Mouse (Mus musculus): ENCODE measurements around the gene Tbx1. TPM values are rescaled to one million over a fixed set of nuclear protein-coding genes. Genes with fewer than 3 reads are reported as not detected.
A peak's percentile ranks its signal among the peaks of the same experiment; 100 is the strongest.

Tbx1 gene
- polyA plus RNA-seq, 1 experiment from 2014 or later = 0.28 TPM

DNA sequence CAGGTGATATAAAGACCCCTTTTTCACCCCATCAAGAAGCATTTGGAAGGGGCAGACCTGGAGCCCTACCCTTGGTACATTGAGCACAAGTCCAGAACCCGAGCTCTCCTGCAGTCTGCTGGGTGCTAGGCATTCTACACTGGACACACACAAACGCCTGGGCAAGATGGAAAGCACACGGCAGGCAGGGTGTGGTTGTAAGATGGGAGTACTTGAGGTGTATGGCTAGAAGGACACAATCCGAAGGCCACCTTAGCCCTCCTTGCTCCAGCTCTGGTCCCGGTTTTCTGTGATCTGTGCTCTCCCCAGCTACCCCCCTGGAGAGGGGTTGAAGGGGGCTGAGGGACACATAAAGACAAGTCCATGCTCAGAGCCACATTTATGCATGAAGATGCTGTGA is 39.8 kb upstream of the Tbx1 start:
- WGBS = 50% methylated on average over 5 of the region's 5 CpGs
- peak overlapping the region; percentile 69 for H3K27ac ChIP-seq (ENCODE audit: low read length)
- H3K27me3 ChIP-seq (replicated peaks; ENCODE audit: control insufficient read depth, insufficient read depth, low read length) = peaks cover 6% of the 10 kb centered on the region
- ATAC-seq = peak; percentile 3; the same call in 1 of the 2 replicates
- H3K9ac ChIP-seq (replicated peaks; ENCODE audit: low read depth, low read length) = peak overlapping the region; percentile 99
- peak overlapping the region; percentile 89 for H3K4me3 ChIP-seq (replicated peaks; ENCODE audit: low read length)
- no peaks in the 10 kb centered on the region for H3K36me3 ChIP-seq (ENCODE audit: control insufficient read depth, insufficient read depth)
- H3K9me3 ChIP-seq (ENCODE audit: control insufficient read depth, low read length) = no peaks in the 10 kb centered on the region
- peak overlapping the region; percentile 71 for H3K4me2 ChIP-seq (ENCODE audit: low read length)
- H3K4me1 ChIP-seq (replicated peaks; ENCODE audit: control insufficient read depth, insufficient read depth, low read length) = peaks cover 40% of the 10 kb centered on the region

DNA sequence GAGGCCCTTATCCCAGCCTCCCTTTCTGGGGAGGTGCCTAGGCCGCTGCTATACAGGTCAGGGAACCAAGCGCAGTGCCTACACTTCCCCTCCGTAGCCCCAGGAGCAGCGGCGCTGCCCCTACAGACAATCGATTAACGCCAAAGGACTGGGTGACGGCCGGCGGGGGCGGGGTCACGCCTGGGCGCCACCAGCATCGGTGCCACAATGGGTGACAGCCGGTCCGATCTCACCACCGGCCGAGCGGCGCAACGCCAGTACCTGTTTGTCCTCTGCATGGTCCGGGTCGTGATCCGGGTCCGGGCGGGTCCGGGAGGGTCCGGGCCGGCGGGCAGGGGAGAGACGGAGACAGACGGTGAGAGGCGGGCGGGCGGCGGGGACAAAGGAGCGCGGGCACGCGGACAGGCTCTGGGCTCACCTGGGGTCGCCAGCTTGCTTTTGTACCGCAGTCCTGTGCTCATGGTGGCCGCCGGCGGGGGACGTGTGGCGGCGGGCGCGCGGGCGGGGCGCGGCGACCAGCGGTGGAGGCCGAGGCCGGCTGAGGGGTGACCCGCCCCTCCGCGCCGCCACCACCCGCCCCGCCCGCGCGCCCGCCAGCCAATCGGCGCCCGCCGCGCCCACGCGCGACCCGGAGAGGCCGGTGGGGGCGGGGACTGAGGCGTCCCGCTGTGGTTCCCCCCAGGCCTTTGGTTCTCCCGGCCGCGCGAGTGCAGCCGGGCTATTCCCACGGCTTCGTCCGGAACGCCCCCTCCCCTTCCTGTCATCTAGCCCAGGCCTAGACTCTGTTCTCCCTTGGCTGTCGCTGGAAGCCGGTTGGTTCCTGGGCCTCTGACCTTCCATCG is 39.1 kb upstream of the Tbx1 start, which contains the start of gene Sept5:
TSS of gene Sept5 (minus strand) at position 565 of the 842 bp plus-strand sequence.
- Histone ChIP-seq H3K4me3 (replicated peaks; ENCODE audit: low read length) (peak within 1 kb of the TSS; percentile 89), H3K9me3 (ENCODE audit: control insufficient read depth, low read length) (no peaks in the 10 kb centered on the region), H3K4me1 (replicated peaks; ENCODE audit: control insufficient read depth, insufficient read depth, low read length) (peaks cover 41% of the 10 kb centered on the region), H3K36me3 (ENCODE audit: control insufficient read depth, insufficient read depth) (no peaks in the 10 kb centered on the region; the same call in 1 of the 2 replicates), H3K27me3 (replicated peaks; ENCODE audit: control insufficient read depth, insufficient read depth, low read length) (peaks cover 13% of the 10 kb centered on the region), H3K9ac (replicated peaks; ENCODE audit: low read depth, low read length) (peak within 1 kb of the TSS; percentile 99), H3K27ac (ENCODE audit: low read length) (peak within 1 kb of the TSS; percentile 69), H3K4me2 (ENCODE audit: low read length) (peak within 1 kb of the TSS; percentile 71)
- WGBS = under 1% methylated on average over 75 of the region's 93 CpGs
- peak; percentile 37 for ATAC-seq

DNA sequence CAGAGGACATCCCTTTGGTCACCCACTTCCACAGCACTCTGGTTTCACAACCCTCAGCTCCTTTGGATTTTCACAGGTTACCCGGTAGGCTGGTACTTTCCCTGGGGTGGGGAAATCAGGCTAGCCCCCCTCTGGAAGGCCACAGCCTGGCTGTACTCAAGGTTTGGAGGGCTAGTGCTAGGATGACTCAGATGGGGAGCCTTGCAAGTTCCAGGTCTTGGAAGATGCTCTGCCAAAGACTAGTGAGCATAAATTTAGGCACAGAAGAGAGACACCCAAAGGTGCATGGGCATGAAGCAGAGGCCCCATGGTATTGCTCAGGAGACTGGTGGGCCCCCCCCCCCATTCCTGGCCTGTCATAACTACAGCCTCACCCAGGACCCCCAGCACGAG is 38.5 kb upstream of the Tbx1 start:
- H3K4me1 ChIP-seq (replicated peaks; ENCODE audit: control insufficient read depth, insufficient read depth, low read length) = peaks cover 41% of the 10 kb centered on the region
- H3K36me3 ChIP-seq (ENCODE audit: control insufficient read depth, insufficient read depth) = peaks cover under 1% of the 10 kb centered on the region
- peak overlapping the region; percentile 89 for H3K4me3 ChIP-seq (replicated peaks; ENCODE audit: low read length)
- peak overlapping the region; percentile 71 for H3K4me2 ChIP-seq (ENCODE audit: low read length)
- no peaks in the 10 kb centered on the region for H3K9me3 ChIP-seq (ENCODE audit: control insufficient read depth, low read length)
- peak overlapping the region; percentile 69 for H3K27ac ChIP-seq (ENCODE audit: low read length)
- no peak; the same call in 1 of the 2 replicates for ATAC-seq
- peaks cover 20% of the 10 kb centered on the region for H3K27me3 ChIP-seq (replicated peaks; ENCODE audit: control insufficient read depth, insufficient read depth, low read length)
- 32% methylated on average over 2 of the region's 2 CpGs for WGBS
- peak overlapping the region; percentile 99 for H3K9ac ChIP-seq (replicated peaks; ENCODE audit: low read depth, low read length)

DNA sequence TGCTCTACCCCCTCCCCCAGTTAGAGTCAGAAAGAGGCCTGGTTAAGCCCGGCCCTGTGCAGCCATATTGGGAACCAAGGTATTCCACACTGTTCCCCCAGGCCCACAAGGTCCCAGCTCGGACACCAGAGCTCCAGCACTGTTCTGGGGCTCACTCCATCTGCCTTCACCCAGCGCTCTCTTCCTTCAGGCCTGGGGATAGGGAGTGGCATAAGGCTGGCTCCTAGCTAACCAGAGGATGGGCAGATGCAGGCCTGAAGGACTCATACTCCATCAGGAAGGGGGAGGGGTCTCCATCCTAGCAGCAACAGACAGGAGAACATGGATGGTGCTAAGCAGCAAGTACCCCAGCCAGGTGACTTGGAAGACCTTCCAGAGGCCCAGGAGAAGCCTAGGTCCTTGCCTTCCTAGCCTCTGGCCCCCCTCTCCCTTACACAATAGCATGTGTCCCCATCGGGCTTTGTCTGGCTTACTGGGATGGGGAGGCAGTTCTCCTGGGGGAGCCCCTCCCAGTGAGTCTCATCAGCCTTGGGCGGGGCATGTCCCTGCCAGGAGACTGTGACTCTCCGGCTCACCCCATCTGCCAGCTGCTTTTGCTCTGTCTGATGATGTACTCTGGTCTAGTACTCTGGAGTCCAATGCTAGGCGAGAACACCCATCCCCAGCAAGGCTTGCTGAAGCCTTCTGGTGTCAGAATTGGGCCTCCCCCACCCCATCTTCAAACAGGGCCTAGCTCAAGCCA is 37.9 kb upstream of the Tbx1 start:
- 0 out of 2 replicates have a peak, but pooled peaks have one; percentile 5 for ATAC-seq
- peaks cover 25% of the 10 kb centered on the region for H3K27me3 ChIP-seq (replicated peaks; ENCODE audit: control insufficient read depth, insufficient read depth, low read length)

DNA sequence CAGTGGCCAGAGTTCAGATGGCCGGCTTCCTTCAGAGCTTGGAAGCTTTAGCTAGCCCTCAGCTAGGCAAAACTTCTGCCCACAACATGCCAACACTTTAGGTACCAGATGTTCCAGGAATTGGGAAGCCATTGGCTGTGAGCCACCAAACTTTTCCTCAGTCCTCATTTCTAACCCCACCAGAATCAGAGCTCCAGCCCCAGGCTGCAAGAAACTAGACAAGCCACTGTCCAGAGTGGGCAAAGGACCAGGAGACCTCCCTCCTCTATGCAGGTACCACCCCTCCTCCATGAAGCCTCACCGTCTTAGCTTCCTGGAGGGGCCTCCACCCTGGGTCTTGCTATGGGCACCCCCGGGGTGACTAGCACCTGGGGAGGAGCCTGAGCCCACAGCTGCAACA is 36.7 kb upstream of the Tbx1 start:
- peak overlapping the region; percentile 71 for H3K4me2 ChIP-seq (ENCODE audit: low read length)
- H3K36me3 ChIP-seq (ENCODE audit: control insufficient read depth, insufficient read depth) = peaks cover 16% of the 10 kb centered on the region
- H3K27me3 ChIP-seq (replicated peaks; ENCODE audit: control insufficient read depth, insufficient read depth, low read length) = peaks cover 37% of the 10 kb centered on the region
- peaks cover 41% of the 10 kb centered on the region for H3K4me1 ChIP-seq (replicated peaks; ENCODE audit: control insufficient read depth, insufficient read depth, low read length)
- peak overlapping the region; percentile 60 for H3K4me3 ChIP-seq (replicated peaks; ENCODE audit: low read length)
- 42% methylated on average over 3 of the region's 3 CpGs for WGBS
- no peak overlapping the region for H3K9ac ChIP-seq (replicated peaks; ENCODE audit: low read depth, low read length)
- no peak overlapping the region for H3K27ac ChIP-seq (ENCODE audit: low read length)
- no peak for ATAC-seq
- no peaks in the 10 kb centered on the region for H3K9me3 ChIP-seq (ENCODE audit: control insufficient read depth, low read length)

More for the DNA sequence above, 37.9 kb upstream of the Tbx1 start:
- Histone ChIP-seq H3K4me2 (ENCODE audit: low read length) (peak overlapping the region; percentile 71), H3K4me1 (replicated peaks; ENCODE audit: control insufficient read depth, insufficient read depth, low read length) (peaks cover 41% of the 10 kb centered on the region), H3K27ac (ENCODE audit: low read length) (0 out of 2 replicates have a peak overlapping the region, but pooled peaks have one; percentile 2), H3K9ac (replicated peaks; ENCODE audit: low read depth, low read length) (peak overlapping the region; percentile 99), H3K9me3 (ENCODE audit: control insufficient read depth, low read length) (no peaks in the 10 kb centered on the region), H3K36me3 (ENCODE audit: control insufficient read depth, insufficient read depth) (peaks cover 5% of the 10 kb centered on the region), H3K4me3 (replicated peaks; ENCODE audit: low read length) (peak overlapping the region; percentile 89)
- WGBS = 51% methylated on average over 7 of the region's 7 CpGs

DNA sequence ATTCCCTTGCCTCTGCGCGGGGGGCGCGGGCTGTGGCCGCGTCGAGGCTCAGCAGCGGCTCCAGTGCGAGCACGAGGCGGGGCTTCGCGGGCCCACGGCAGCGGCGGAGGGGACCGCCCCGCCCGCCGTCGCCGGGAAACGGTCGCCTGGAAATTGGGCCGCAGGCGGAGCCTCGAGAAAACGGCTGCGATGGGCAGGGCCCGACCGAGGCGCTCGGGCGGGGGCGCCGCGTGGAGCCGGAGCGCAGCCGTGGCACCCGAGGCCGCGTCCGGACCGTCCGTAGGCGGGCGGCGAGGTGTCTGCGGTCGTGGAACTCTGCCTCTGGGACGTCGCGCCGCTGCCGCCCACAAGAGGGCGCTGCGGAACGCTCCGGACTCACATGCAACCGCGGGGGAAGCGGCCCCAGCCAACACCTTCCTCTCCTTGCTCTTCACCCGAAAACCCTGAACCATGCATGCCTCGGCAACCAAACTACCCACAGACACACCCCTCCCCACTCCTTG is 36.0 kb upstream of the Tbx1 start, which contains the start of gene Gm49601:
TSS of gene Gm49601 (minus strand) at position 52 of the 503 bp plus-strand sequence.
- ATAC-seq = peak; percentile 29
- H3K36me3 ChIP-seq (ENCODE audit: control insufficient read depth, insufficient read depth) = peaks cover 20% of the 10 kb centered on the region
- peak within 1 kb of the TSS; percentile 60 for H3K4me3 ChIP-seq (replicated peaks; ENCODE audit: low read length)
- H3K4me2 ChIP-seq (ENCODE audit: low read length) = peak within 1 kb of the TSS; percentile 71
- H3K27ac ChIP-seq (ENCODE audit: low read length) = no peak within 1 kb of the TSS
- peak within 1 kb of the TSS; percentile 64 for H3K9ac ChIP-seq (replicated peaks; ENCODE audit: low read depth, low read length)
- H3K9me3 ChIP-seq (ENCODE audit: control insufficient read depth, low read length) = no peaks in the 10 kb centered on the region
- peaks cover 44% of the 10 kb centered on the region for H3K4me1 ChIP-seq (replicated peaks; ENCODE audit: control insufficient read depth, insufficient read depth, low read length)
- H3K27me3 ChIP-seq (replicated peaks; ENCODE audit: control insufficient read depth, insufficient read depth, low read length) = peaks cover 45% of the 10 kb centered on the region
- WGBS = under 1% methylated on average over 65 of the region's 65 CpGs

DNA sequence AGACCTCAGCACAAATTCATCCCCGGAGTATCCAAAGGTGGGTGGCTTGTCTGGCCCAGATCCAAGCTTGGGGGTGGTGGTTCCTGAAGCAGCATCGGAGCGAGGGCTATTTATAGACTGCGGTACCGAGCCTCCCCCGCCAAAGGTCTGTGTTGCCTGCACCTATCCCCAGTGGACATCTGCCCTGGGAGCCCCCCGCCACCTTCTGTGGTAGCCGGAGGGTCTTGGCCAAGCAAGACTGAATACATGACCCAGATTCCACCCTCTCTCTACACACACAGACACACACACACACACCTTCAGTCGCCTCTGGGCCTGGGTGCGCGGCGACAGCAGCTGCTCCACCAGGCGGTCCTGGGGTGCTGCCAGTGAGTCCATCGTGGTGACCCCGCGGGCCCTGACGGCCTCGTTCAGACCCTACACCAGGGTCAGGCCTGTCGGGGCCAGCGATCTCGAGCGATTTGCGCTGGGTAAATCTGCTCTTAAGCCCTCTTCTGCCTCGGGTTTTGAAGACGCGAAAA is 35.4 kb upstream of the Tbx1 start:
- Histone ChIP-seq H3K4me1 (replicated peaks; ENCODE audit: control insufficient read depth, insufficient read depth, low read length) (peaks cover 50% of the 10 kb centered on the region), H3K4me3 (replicated peaks; ENCODE audit: low read length) (peak overlapping the region; percentile 60), H3K9me3 (ENCODE audit: control insufficient read depth, low read length) (no peaks in the 10 kb centered on the region), H3K27me3 (replicated peaks; ENCODE audit: control insufficient read depth, insufficient read depth, low read length) (peaks cover 51% of the 10 kb centered on the region), H3K4me2 (ENCODE audit: low read length) (peak overlapping the region; percentile 71), H3K36me3 (ENCODE audit: control insufficient read depth, insufficient read depth) (peaks cover 20% of the 10 kb centered on the region), H3K27ac (ENCODE audit: low read length) (no peak overlapping the region), H3K9ac (replicated peaks; ENCODE audit: low read depth, low read length) (peak overlapping the region; percentile 64)
- peak; percentile 1; the same call in 1 of the 2 replicates for ATAC-seq
- WGBS = 15% methylated on average over 26 of the region's 26 CpGs

DNA sequence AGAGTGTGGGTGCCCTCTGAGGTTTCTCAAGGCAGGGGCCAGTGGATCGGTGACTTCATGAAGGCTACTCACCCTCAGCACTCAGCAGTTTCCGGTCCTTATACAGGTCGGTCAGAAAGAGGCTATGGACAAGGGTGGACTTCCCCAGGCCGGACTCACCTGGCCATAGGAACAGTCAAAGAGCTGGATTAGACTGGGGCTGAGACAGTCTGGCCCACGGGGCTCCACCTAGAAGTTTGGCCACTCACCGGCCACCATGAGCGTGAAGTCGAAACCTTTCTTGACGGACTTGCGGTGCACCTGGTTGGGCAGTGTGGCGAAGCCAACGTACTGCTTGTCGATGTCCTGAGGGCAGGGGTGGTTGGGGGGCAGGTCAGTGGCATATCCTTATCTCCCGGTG is 34.6 kb upstream of the Tbx1 start:
- H3K4me1 ChIP-seq (replicated peaks; ENCODE audit: control insufficient read depth, insufficient read depth, low read length) = peaks cover 51% of the 10 kb centered on the region
- WGBS = 54% methylated on average over 14 of the region's 14 CpGs

More for the DNA sequence above, 34.6 kb upstream of the Tbx1 start:
- Histone ChIP-seq H3K9me3 (ENCODE audit: control insufficient read depth, low read length) (no peaks in the 10 kb centered on the region), H3K9ac (replicated peaks; ENCODE audit: low read depth, low read length) (no peak overlapping the region), H3K27me3 (replicated peaks; ENCODE audit: control insufficient read depth, insufficient read depth, low read length) (peaks cover 57% of the 10 kb centered on the region), H3K36me3 (ENCODE audit: control insufficient read depth, insufficient read depth) (peaks cover 20% of the 10 kb centered on the region), H3K27ac (ENCODE audit: low read length) (no peak overlapping the region), H3K4me2 (ENCODE audit: low read length) (no peak overlapping the region), H3K4me3 (replicated peaks; ENCODE audit: low read length) (no peak overlapping the region)
- ATAC-seq = no peak
